Mouse (Mus musculus) thymus, adult 2 months (tissue): ENCODE measurements around the gene Stard7. TPM values are rescaled to one million over a fixed set of nuclear protein-coding genes. Genes with fewer than 3 reads are reported as not detected.
A peak's percentile ranks its signal among the peaks of the same experiment; 100 is the strongest.

ENCODE experiments used
- DNase-seq: peaks from one replicate; pipeline ENCODE4 v3.0.0; 2021
- H3K27ac ChIP-seq: fragments of 200-500 bp; 2 replicates; pipeline ENCODE4 v1.5.1; 2012; ENCODE audit warnings: low read length, control low read depth; ENCODE audit not compliant: control insufficient read depth, insufficient read depth
- H3K27me3 ChIP-seq: fragments of 200-500 bp; 2 replicates; pipeline ENCODE4 v1.6.1; 2012; ENCODE audit warnings: mild to moderate bottlenecking, low read length, moderate library complexity, mixed read lengths; ENCODE audit not compliant: control insufficient read depth, insufficient read depth
- H3K36me3 ChIP-seq: fragments of 200-500 bp; 2 replicates; pipeline ENCODE4 v1.6.1; 2012; ENCODE audit warnings: mild to moderate bottlenecking, low read length, moderate library complexity; ENCODE audit not compliant: control insufficient read depth, insufficient read depth
- H3K4me1 ChIP-seq: fragments of 200-500 bp; replicated peaks from 2 replicates; pipeline ENCODE4 v1.6.1; 2012; ENCODE audit warnings: low read length; ENCODE audit not compliant: control insufficient read depth, insufficient read depth
- H3K4me3 ChIP-seq: fragments of 200-500 bp; 2 replicates; pipeline ENCODE4 v1.5.1; 2012; ENCODE audit warnings: mild to moderate bottlenecking, low read length, control low read depth, moderate library complexity; ENCODE audit not compliant: control insufficient read depth, insufficient read depth
- CTCF ChIP-seq: fragments of 200-500 bp; IDR thresholded peaks from 2 replicates; pipeline ENCODE4 v1.5.1; 2012; ENCODE audit warnings: mild to moderate bottlenecking, control low read depth, low read length, moderate library complexity, borderline replicate concordance; ENCODE audit not compliant: control insufficient read depth, poor library complexity, insufficient read depth; ENCODE audit errors: extremely low read depth
- POLR2A ChIP-seq: fragments of 200-500 bp; IDR thresholded peaks from 2 replicates; pipeline ENCODE4 v1.6.1; 2012; ENCODE audit warnings: mild to moderate bottlenecking, low read length, control low read depth, moderate library complexity; ENCODE audit not compliant: control insufficient read depth, poor library complexity, insufficient read depth; ENCODE audit errors: extremely low read depth
- WGBS: fragments of 180-500 bp; shearing (Covaris S2); methylation state at CpG from one replicate; pipeline ENCODE4 v1.1.7; 2018; 5-methylcytosine and 5-hydroxymethylcytosine counted together
- polyA plus RNA-seq: library from polyadenylated mRNA; depleted of rRNA; stranded (reverse); fragments of >200 nt; gene quantifications from 2 replicates; pipeline ENCODE4 v1.2.3, GENCODE M21; 2012

Gene Stard7
- polyA plus RNA-seq, 1 experiment: 55.8 TPM

DNA sequence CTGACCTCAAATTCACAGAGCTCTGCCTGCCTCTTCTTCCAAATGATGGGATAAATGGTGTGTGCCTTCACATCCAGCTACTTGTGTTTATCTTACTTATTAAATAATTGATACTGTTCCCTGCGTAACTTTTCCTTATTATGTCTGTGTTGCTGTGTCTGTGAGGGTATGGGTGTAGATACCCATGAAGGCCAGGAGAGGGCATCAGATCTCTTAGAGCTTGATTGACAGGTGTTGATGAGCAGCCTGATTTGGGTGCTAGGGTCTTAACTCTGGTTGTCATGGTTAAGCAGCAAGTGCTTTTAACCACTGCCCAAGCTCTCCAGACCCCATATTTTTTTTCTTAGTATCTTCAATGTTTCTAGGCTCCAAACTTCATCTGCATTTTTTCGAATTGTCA is 38.6 kb downstream of the Stard7 start:
- 90% methylated on average over 2 of the region's 2 CpGs for WGBS
- H3K27me3 ChIP-seq: no peaks in the 10 kb centered on the region
- peaks cover 4% of the 10 kb centered on the region for H3K4me1 ChIP-seq
- no peak for DNase-seq
- H3K4me3 ChIP-seq: no peak overlapping the region
- H3K27ac ChIP-seq: no peak overlapping the region
- no peaks in the 10 kb centered on the region for H3K36me3 ChIP-seq
- TF ChIP-seq POLR2A (no peak), CTCF (no peak)

GRCm38 (mm10) chr2:127310246-127310645 is 40.2 kb downstream of the Stard7 start:
- Histone ChIP-seq H3K4me3 (no peak overlapping the region), H3K4me1 (peaks cover 20% of the 10 kb centered on the region), H3K27ac (no peak overlapping the region), H3K27me3 (no peaks in the 10 kb centered on the region), H3K36me3 (no peaks in the 10 kb centered on the region)
- DNase-seq: no peak
- no peak for TF ChIP-seq POLR2A
- no peak for TF ChIP-seq CTCF
- WGBS: 36% methylated on average over 2 of the region's 2 CpGs

DNA sequence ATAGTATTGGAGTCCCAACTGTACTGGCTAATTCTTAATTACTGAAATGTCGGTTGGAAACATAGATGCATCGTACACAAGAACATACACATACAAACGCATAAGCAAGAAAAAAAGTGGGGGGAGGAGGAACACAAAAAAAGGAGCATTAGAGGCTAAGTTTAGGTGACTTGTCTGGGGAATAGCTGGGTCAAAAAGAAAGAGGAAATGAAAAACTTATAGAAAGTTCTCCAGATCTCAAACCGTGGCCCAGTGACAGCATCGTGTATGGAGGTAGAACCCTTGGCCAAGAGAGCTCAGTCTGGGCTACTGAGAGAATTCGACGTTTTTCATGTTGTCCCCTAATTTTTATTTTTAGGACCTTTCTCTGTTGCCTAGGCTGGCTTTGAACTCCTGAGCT is 40.7 kb downstream of the Stard7 start:
- Histone ChIP-seq H3K4me1 (peaks cover 22% of the 10 kb centered on the region), H3K27ac (no peak overlapping the region), H3K27me3 (no peaks in the 10 kb centered on the region), H3K4me3 (no peak overlapping the region), H3K36me3 (no peaks in the 10 kb centered on the region)
- DNase-seq: no peak
- TF ChIP-seq POLR2A (no peak), CTCF (no peak)
- WGBS: 58% methylated on average over 7 of the region's 7 CpGs

DNA sequence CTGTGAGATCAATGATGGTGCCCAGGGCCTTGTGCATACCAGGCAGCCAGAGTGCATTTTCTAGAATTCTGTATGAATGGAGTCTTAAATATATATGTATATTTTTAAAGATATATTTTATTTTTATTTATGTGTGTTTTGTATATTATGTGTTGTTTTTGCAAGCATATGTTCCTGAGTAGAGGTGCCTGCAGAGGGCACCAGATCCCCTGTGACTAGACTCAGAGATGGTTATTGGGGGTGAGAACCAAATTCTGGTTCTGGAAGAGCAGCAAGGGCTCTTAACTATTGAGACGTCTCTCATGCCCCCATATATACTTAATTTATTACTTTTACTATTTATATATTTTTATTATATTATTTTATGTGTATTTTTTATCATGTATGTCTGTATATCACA is 41.2 kb downstream of the Stard7 start:
- TF ChIP-seq POLR2A: no peak
- no peak for TF ChIP-seq CTCF
- H3K27me3 ChIP-seq: no peaks in the 10 kb centered on the region
- H3K27ac ChIP-seq: no peak overlapping the region
- no peak for DNase-seq
- H3K36me3 ChIP-seq: no peaks in the 10 kb centered on the region
- H3K4me1 ChIP-seq: peaks cover 25% of the 10 kb centered on the region
- H3K4me3 ChIP-seq: no peak overlapping the region
- 88% methylated on average over 1 of the region's 1 CpGs for WGBS

DNA sequence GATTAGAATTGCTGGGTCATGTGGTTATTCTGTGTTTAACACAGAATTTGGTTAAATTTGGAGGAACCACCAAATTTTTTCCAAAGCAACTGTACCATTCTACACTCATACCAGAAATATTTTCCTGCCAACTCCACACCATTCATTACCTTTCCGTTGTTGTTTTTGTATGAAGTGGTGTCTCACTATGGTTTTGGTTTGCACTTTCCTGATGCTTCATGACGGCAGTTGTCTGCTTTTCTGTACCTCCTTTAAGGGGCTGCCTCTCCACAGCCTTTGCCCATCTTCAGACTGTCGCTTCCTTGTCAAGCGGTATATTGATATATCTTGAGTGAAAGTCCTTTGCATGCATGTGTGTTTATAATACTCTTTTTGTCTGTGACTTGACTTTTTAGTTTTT is 42.8 kb downstream of the Stard7 start:
- H3K36me3 ChIP-seq: no peaks in the 10 kb centered on the region
- no peak for DNase-seq
- no peaks in the 10 kb centered on the region for H3K27me3 ChIP-seq
- H3K4me3 ChIP-seq: no peak overlapping the region
- TF ChIP-seq POLR2A: no peak
- no peak for TF ChIP-seq CTCF
- H3K4me1 ChIP-seq: peaks cover 30% of the 10 kb centered on the region
- no peak overlapping the region for H3K27ac ChIP-seq
- 86% methylated on average over 4 of the region's 4 CpGs for WGBS

- no peak for TF ChIP-seq POLR2A
- TF ChIP-seq CTCF: no peak
- H3K27me3 ChIP-seq: no peaks in the 10 kb centered on the region
- H3K36me3 ChIP-seq: no peaks in the 10 kb centered on the region
- H3K4me3 ChIP-seq: no peak overlapping the region
- no peak for DNase-seq
- 62% methylated on average over 4 of the region's 4 CpGs for WGBS
- H3K27ac ChIP-seq: peak overlapping the region; percentile 74
- peaks cover 39% of the 10 kb centered on the region for H3K4me1 ChIP-seq
Observed at GRCm38 (mm10) chr2:127313878-127314277, 43.9 kb downstream of the Stard7 start.

GRCm38 (mm10) chr2:127314467-127315154 is 44.6 kb downstream of the Stard7 start:
- no peak overlapping the region for H3K4me3 ChIP-seq
- peaks cover 46% of the 10 kb centered on the region for H3K4me1 ChIP-seq
- DNase-seq: peak; percentile 82
- H3K27me3 ChIP-seq: no peaks in the 10 kb centered on the region
- TF ChIP-seq POLR2A (no peak), CTCF (no peak)
- H3K27ac ChIP-seq: peak overlapping the region; percentile 83
- 20% methylated on average over 6 of the region's 6 CpGs for WGBS
- H3K36me3 ChIP-seq: no peaks in the 10 kb centered on the region
